Mouse (Mus musculus): ENCODE data around the gene Polr2l. TPM values are rescaled to one million over a fixed set of nuclear protein-coding genes. Genes with fewer than 3 reads are reported as not detected.

Polr2l gene
- total RNA-seq, 2 experiments from 2014 or later, result 38.4 to 42.3 TPM

GRCm38 (mm10) chr7:141483114-141483653, 8.3 kb upstream of the Polr2l start:
- TF ChIP-seq CTCF (IDR thresholded peaks at IDR 0.05), result no peak
- H3K4me3 ChIP-seq, result no peak overlapping the region
- intact Hi-C loops (cut with DNase I), result no loop called here
- H3K27ac ChIP-seq, result no peak overlapping the region
- DNase-seq (ENCODE audit: extremely low spot score in 1 of 2, low spot score in 2 of 2), result no peak

DNA sequence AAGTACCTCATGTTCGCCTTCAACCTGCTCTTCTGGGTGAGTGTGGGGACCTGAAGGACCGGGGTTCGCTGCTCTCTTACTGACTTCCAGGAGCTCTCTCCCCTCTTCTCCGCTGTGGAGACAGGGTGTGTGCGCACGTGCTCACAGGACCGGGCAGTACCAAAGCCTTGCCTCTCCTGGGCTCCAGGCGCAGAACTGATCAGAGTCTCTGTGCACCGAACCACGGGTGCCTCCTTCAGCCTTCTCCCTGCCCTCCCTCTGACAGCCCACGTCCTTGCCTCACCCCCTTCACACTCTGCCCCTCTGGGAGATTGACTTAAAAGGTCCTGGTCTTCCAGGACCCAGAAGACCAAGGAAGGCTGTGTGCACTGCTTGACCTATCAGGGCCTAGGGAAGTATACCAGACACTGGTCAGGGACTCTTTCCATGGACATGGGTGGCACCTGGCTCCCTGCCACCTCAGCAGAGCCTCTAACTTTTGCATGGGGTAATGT, 7.6 kb upstream of the Polr2l start:
- TF ChIP-seq CTCF (IDR thresholded peaks at IDR 0.05), result no peak
- Histone ChIP-seq H3K4me3 (peak overlapping the region; percentile 57), H3K27ac (no peak overlapping the region; the same call in 1 of the 2 replicates)
- no peak for DNase-seq (ENCODE audit: extremely low spot score in 1 of 2, low spot score in 2 of 2)
- intact Hi-C loops (cut with DNase I), result no loop called here

DNA sequence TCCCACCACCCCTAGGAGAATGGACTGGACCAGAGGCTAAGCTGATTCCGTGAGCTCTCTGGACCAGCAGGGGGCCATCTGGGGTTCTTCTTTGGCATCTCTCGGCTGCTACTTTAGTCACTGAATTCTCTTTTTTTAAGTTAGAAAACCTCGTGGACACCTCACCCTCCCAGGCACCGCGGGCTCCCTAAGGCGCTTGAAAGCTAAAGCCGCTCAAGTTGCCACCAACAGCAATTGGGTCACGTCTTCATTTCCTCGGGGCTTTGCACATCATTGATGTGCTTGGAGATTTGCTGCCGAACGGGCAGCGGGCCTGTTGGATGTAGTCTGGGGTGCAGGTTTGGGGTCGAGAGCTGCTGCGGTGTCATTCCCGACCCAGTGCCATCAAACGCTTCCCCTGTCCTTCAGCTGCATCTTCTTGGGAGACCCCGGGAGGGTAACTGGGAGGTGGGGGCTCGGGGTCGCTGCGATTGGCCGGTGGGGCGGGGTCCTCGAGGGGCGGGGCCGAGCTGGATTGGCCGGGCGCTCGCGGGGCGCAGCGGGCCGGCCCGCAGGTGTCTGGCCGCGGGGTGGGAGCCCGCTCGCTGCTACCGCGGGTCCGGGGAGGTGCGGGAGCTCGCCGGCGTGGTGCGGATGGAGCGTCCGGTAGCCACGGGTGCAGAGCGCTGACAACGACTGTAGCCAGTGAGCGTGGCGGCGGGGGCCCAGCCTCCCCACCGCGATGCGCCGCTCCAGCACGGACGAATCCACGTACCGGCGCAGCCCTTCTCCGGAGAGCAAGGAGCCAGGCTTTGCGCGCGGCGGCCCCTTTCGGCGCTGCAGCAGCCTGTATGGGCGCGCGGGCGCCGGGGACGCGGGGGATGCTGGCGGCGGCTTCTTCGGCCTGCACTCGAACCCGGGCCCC, 6.8 kb upstream of the Polr2l start:
- intact Hi-C loops (cut with DNase I), result loop anchor here (2.0 kb wide), 1 partner anchor 185 kb away; no protein-coding TSS in a partner anchor

GRCm38 (mm10) chr7:141480842-141481497, 6.0 kb upstream of the Polr2l start:
- intact Hi-C loops (cut with DNase I), result loop anchor here (1.0 to 2.0 kb wide), 2 partner anchors 44 to 186 kb away; no protein-coding TSS in a partner anchor
- H3K4me3 ChIP-seq, result 0 out of 2 replicates have a peak overlapping the region, but pooled peaks have one; percentile 13
- TF ChIP-seq CTCF (IDR thresholded peaks at IDR 0.05), result peak; percentile 92
- H3K27ac ChIP-seq, result no peak overlapping the region
- peak; percentile 66 to 67 for DNase-seq (ENCODE audit: extremely low spot score in 1 of 2, low spot score in 2 of 2)

More for the DNA sequence above, 6.8 kb upstream of the Polr2l start:
- Histone ChIP-seq H3K4me3 (peak overlapping the region; percentile 57), H3K27ac (peak overlapping the region; percentile 57)
- DNase-seq (ENCODE audit: extremely low spot score in 1 of 2, low spot score in 2 of 2), result peak; percentile 50 to 60
- TF ChIP-seq CTCF (IDR thresholded peaks at IDR 0.05), result peak; percentile 51

GRCm38 (mm10) chr7:141478270-141478748, 3.4 kb upstream of the Polr2l start:
- Histone ChIP-seq H3K4me3 (no peak overlapping the region), H3K27ac (peak overlapping the region; percentile 15; the same call in 1 of the 2 replicates)
- DNase-seq (ENCODE audit: extremely low spot score in 1 of 2, low spot score in 2 of 2), result no peak
- intact Hi-C loops (cut with DNase I), result no loop called here
- no peak for TF ChIP-seq CTCF (IDR thresholded peaks at IDR 0.05)

GRCm38 (mm10) chr7:141477578-141478269, 2.8 kb upstream of the Polr2l start:
- H3K4me3 ChIP-seq, result no peak overlapping the region
- TF ChIP-seq CTCF (IDR thresholded peaks at IDR 0.05), result no peak
- H3K27ac ChIP-seq, result peak overlapping the region; percentile 40; the same call in 1 of the 2 replicates
- DNase-seq (ENCODE audit: extremely low spot score in 1 of 2, low spot score in 2 of 2), result no peak
- intact Hi-C loops (cut with DNase I), result no loop called here

DNA sequence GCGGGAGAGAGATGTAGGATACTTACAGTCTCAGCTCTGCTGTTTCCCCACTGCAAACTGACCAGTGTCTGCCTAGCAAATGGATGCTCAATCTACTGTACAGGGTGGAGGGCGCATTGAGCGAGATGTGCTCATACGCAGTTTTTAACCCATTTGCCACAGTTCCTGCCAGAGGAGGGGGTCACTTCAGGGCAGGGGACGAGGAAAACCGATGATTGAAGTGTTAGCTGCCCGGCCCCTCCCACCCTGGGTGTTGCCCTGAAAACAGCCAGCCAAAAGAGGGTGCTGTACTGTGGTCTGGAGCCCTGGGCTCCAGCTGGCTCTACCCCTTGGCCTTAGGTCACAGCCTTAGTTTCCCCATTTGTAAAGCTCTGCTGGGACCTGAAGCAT, 2.0 kb upstream of the Polr2l start:
- no peak for TF ChIP-seq CTCF (IDR thresholded peaks at IDR 0.05)
- peak overlapping the region; percentile 55 for H3K27ac ChIP-seq
- 0 out of 2 replicates have a peak overlapping the region, but pooled peaks have one; percentile 9 for H3K4me3 ChIP-seq
- DNase-seq (ENCODE audit: extremely low spot score in 1 of 2, low spot score in 2 of 2), result no peak
- intact Hi-C loops (cut with DNase I), result no loop called here

GRCm38 (mm10) chr7:141476226-141476980, 1.5 kb upstream of the Polr2l start:
- Histone ChIP-seq H3K27ac (peak overlapping the region; percentile 94), H3K4me3 (peak overlapping the region; percentile 72)
- DNase-seq (ENCODE audit: extremely low spot score in 1 of 2, low spot score in 2 of 2), result peak; percentile 42 to 51
- intact Hi-C loops (cut with DNase I), result no loop called here
- peak; percentile 9 for TF ChIP-seq CTCF (IDR thresholded peaks at IDR 0.05)

- intact Hi-C loops (cut with DNase I), result no loop called here
- peak overlapping the region; percentile 94 for H3K27ac ChIP-seq
- H3K4me3 ChIP-seq, result peak overlapping the region; percentile 72
- TF ChIP-seq CTCF (IDR thresholded peaks at IDR 0.05), result no peak
- no peak for DNase-seq (ENCODE audit: extremely low spot score in 1 of 2, low spot score in 2 of 2)
Observed at GRCm38 (mm10) chr7:141475805-141476158, 850 bp upstream of the Polr2l start.

DNA sequence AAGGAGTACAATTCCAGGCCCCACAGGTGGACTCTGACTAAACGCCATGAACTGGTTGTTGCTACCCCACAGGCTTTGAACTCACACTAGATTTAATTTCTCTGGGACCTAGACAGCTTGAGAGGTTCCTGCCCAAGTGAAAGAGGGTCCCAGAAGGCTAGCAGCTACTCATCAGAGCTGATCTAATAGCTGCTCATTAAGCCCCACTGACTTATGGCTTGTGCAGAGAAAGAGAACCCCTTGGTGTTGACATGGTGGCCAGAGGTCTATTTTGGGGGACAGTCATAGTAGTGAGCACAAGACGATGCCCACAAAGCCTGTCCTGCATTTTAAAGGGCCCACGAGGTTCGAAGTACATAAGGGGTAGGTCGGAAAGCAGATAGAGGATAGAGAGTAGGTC, 772 bp downstream of the Polr2l start:
- no peak for TF ChIP-seq CTCF (IDR thresholded peaks at IDR 0.05)
- no peak for DNase-seq (ENCODE audit: extremely low spot score in 1 of 2, low spot score in 2 of 2)
- intact Hi-C loops (cut with DNase I), result no loop called here
- Histone ChIP-seq H3K27ac (peak overlapping the region; percentile 94; the same call in 1 of the 2 replicates), H3K4me3 (peak overlapping the region; percentile 72)

Measured in left cerebral cortex, adult 2 months (tissue).